Mouse (Mus musculus): Measurements from ENCODE around the gene Olfr328.
A peak's percentile ranks its signal among the peaks of the same experiment; 100 is the strongest.
"Not testable (repeated sequence)": the region's sequence is repeated elsewhere in the genome, so short reads cannot be mapped to it uniquely, and the experiment has no call there.

Gene Olfr328

DNA sequence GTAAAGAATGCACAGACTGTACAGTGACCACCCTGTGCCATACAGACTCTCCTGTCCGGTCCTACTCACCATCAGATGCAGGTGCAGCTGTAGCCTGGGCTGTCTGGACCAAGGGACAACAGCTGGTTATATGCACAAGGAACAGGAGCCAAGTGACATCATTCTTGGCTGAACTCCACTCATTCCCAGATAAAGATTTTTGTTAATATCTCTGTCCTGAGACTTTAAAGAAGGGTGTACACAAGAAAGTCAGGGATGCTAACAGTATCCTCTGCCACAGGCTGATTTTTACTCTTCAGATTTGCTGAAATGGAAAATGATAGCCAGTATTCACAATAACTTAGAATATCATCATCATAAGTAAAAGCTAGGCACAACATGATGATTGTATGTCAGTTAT is at the start of gene Olfr328:
Gene Olfr328, minus strand, starts transcription at position 101 of the 400 bp plus-strand sequence.
- no peak for DNase-seq (ENCODE audit: low spot score)

DNA sequence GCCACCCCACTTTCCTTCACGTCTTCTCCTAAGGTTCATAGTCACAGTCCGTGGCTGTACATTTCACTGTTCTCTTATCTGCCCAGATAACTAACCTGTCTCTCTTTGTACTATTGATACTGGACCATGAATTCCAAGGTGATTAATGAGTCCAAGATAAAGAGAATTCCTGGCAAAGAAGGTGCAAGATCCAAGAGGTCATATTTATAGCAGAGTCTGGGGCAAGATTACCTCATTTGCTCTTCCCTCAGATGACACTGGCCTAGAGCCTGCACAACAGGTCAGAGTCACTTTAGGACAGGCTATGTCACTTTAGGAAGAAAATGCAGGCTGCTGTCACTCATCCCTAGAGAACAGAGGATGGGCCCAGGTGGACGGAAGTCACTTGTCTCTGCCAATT is 49.8 kb upstream of the Olfr328 start:
- DNase-seq (ENCODE audit: low spot score) = no peak

DNA sequence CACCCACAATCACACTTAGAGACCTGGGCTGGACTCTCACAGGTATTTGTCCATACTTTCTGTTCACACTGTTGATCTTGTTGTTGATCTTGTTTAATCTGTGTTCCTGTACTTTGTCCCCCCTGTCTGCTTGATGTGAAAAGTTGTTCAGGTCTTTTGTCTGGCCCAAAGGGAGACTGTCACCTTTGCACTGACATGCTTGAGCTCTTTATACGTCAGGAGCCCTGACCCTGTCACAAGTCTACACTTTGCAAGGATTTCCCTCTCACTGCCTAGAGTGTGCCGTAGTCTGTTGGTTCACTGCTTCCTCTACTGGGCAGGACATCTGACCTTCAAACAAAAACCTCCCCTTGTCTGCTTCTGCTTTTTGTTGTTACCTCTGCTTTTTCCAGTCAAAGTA is 49.3 kb upstream of the Olfr328 start:
- no peak for DNase-seq (ENCODE audit: low spot score)

DNA sequence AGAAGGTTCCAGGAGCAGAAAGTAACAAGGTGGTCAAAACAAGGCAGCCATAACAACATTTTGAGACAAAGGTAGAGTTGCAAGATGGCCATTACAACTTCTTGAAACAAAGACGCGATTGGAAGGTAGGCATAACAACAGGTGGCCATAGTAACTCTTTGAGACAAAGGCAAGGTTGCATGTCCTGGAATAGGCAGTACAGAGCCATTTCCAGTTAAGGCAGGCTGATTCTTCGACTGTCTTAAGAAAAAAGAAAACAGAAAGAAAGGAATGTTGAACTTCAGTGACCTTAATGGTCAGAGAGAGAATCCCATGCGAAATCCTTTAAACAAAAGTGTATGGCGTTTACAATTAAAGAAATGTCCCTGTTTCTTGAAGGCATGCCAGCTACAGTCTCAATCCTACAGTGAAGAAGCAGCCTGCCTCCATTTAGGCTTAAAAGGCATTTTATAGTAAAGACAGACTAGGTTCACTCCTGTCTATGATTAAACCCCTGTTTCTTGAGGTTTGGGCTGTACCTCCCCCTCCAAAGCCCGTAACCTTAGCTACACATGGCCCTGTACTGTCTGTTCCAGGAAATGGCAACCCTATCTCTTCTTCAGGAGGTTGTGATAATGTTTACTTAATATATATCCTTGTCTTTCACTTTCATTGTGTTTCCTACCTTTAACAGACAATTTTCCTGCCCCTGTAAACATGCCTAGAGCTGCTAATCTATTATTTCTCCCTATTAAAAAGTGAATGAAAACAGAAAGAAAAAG is 47.5 kb upstream of the Olfr328 start:
- no peak for DNase-seq (ENCODE audit: low spot score)

DNA sequence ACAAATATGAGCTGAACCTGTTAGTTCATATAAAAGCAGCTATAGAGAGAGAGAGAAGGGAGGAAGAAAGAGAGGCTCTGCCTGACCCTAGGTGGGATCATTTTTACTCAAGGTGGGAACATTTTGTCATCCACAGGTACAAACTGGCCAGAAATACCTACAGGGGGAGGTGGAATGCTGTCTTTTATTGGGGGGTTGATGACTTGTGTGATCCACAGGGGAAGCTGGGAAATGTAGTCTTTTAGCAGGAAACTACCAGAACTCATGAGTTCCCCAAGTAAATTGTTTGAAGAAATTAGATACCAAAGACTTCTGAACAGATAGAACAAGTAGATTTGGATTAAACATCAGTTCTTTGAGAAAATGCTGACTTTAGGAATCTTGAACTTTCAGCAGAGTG is 46.6 kb upstream of the Olfr328 start:
- no peak for DNase-seq (ENCODE audit: low spot score)

DNA sequence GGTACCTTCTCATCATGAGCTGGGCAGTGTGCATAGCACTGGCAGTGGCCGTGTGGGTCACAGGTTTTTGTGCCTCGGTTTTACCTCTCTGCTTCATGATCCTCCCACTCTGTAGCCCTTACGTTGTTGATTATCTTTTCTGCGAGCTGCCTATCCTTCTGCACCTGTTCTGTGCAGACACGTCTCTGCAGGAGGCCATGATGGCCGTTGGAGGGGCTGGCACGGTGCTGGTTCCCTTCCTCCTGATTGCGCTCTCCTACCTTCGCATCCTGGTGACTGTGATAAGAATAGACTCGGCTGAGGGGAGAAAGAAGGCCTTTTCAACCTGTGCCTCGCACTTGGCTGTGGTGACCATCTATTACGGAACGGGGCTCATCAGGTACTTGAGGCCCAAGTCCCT is 42.4 kb upstream of the Olfr328 start:
- no peak for DNase-seq (ENCODE audit: low spot score)

DNA sequence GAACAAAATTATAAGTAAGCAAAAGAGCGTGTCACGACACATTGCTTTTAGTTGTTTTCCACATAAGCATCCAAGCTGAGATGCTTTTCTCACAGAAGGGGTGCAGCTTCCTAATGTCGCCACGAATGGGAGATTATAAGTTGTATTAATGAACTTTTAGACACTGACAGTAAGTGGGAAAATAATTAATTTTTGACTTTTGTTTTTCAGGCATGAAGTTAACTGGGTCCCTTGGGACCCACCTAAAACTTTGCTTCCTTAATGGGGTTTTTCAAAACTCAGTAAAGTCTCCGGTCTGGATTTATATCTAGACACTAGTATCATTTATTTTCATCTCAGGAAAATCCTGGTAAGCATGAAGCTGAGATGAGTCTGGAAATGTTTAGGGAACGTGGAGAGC is 39.4 kb upstream of the Olfr328 start, which contains the start of gene Olfr324:
Gene Olfr324, plus strand, starts transcription at position 301 of the 400 bp plus-strand sequence.
- no peak for DNase-seq (ENCODE audit: low spot score)

DNA sequence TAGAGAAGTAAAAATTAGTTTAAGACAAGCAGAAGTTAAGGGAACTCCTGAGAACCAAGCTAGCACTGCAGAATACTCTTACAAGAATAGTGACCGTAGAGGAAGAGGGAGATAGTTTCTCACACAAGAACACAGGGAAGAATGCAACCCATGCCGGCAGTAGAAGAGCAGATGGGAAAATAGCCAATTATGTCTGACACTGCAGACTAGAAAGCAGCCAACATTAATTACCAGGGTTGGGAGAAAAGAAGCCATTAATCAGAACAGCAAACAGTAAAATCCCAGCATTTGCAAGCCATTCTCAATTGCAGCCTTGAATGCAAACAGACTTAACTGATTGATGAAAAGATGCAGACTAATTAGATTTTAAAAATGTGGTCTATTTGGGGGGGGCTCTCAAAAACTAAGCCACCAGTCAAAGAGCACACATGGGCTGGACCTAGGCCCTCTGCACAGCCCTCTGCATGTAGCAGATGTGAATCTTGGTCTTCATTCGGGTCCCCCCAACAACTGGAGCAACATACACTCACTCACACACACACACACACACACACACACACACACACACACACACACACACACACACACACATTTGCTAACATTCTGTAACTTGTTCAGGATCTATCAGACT is 33.3 kb upstream of the Olfr328 start:
- no peak for DNase-seq (ENCODE audit: low spot score)

DNA sequence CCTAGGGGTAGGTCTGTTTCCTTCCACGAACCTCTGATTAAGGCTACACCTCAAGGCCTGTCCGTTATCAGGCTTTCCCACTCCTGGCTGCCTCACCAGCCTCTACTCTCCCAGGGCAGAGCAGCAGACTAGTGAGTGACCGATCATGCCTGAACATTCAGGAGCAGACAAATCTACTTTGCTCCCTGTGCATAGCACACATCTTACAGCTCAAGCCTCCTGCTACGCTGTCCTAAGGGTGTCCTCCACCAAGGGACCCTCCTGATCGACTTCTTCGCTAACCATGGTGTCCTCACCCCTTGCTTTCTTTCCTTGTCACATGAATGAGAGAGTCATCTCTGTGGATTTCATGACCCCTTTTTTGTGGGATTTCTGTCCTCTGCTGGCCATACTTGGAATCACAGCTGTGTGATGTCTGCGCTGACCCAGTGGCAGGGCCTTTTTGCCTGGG is 32.5 kb upstream of the Olfr328 start:
- DNase-seq (ENCODE audit: low spot score) = peak; percentile 53

DNA sequence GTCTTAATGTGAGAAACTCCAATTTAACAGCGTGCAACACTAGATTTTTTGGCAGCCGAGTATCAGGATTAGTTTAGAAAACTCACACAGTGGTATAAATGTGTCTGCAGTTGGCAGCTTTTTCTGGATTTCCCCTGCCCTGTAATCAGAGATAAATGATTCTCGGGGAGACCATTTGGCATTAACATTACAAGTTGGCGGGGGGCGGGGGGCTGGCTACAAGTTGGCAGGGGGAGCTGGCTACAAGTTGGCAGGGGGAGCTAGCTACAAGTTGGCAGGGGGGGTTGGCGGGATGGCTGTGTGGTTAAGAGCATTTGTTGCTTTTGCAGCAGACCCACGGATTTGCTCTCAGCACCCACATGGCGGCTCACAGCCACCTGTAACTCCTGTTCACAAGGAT is 23.2 kb upstream of the Olfr328 start:
- no peak for DNase-seq (ENCODE audit: low spot score)

DNA sequence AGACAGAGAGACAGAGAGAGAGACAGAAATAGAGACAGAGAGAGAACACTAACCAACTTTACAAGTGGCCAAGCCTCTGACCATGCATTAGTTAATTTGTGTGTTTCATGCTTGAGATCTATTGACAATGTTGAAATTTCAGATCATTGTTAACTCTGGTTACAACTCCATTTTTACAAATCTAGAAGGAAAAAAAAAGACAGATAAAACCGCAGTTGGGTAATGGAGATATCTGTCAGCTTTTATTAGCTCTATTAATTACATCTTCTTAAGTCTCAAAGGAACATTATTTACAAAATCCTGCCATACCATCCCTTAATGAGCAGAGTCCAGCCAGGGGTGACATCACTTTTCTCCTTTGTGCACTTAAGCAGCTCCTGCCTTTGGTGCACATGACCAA is 22.0 kb upstream of the Olfr328 start, which contains the start of gene Olfr325:
Gene Olfr325, plus strand, starts transcription at position 301 of the 400 bp plus-strand sequence.
- DNase-seq (ENCODE audit: low spot score) = no peak

DNA sequence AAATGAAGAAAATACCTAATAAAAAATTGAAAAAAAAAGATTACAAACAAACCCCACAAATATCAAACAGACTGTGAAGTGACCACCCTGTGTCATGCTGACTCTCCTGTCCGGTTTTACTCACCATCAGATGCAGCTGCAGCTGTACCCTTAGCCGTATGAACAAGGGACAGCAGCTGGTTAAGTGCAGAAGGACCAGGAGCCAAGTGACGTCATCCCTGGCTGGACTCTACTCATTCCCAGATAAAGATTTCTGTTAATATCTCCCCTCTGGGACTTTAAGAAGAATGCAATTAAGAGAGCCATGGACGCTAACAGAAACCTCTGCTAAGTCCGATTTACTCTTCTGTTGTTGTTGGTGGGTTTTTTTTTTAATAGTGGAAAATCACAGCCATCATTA is 15.0 kb upstream of the Olfr328 start, which contains the start of gene Olfr224:
Gene Olfr224, minus strand, starts transcription at position 149 of the 400 bp plus-strand sequence.
- no peak for DNase-seq (ENCODE audit: low spot score)

DNA sequence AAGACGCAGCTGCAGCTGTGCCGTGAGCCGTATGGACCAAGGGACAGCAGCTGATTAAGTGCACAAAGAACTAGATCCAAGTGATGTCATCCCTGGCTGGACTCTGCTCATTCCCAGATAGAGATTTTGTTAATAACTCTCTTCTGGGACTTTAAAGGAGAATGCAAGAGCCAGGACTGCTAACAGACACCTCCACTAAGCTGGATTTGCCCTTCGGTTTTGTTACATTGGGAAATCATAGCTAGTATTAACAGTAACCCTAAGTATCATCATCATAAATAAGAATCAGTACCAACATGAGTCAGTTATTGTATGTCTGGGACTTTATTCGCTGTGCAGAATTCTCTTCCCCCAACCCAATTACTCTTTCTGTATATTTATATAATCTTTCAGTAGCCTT is 9.1 kb downstream of the Olfr328 start, which contains the start of gene Olfr329-ps:
Gene Olfr329-ps, minus strand, starts transcription at position 101 of the 400 bp plus-strand sequence.
- DNase-seq (ENCODE audit: low spot score) = no peak

DNA sequence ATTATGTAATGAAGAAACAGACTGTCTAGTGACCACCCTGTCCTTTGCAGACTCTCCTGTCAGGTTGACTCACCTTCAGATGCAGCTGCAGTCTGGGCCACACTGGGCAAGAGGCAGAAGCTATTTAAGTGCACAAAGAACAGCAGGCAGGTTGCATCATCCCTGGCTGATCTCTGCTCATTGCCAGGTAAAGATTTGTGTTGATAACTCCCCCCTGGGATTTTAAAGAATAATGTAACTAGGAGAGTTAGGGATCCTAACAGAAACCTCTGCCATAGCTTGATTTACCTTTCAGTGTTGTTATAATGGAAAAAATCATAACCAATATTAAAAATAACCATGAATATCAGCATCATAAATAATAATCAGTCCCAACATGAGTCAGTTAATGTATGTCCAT is 20.7 kb downstream of the Olfr328 start, which contains the start of gene Olfr330:
Gene Olfr330, minus strand, starts transcription at position 101 of the 400 bp plus-strand sequence.
- DNase-seq (ENCODE audit: low spot score) = not testable (repeated sequence)

DNA sequence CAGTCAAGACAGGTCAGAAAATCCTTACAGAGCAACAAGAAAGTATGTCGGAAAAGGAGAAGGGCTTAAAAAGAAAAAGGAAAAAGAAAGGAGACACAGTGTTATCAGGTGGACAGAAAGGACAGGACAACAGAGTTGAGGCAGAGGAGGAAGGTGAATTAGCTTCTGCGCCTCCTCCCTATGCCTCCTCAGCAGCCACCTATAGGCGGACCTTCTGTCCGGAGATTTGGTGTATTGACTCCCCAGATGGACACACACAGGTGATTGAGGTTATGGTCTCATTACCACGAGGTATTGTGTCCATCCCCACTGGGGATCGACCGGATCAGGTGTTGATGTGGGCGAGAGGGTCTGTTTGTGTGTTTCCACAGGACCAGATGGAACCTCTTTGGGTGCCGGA is 35.7 kb downstream of the Olfr328 start:
- DNase-seq (ENCODE audit: low spot score) = not testable (repeated sequence)

DNA sequence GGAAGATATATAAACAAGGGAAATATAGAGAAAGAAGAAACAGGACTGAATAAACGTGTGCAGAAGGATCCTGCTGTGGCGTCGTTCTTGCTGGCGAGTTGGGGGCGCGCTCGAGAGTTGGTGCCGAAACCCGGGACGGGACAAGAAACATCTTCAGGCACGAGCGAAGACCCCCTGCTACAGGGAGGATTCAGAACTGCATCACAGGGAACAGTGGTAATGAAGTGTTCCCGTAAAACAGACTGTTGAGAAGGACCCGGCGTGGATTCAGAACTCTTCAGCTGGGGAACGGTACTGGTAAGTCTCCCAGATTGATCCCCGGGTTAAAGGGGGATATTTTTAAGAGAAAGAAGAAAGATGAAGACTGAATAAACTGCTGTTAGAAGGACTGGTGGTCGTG is 36.5 kb downstream of the Olfr328 start:
- not testable (repeated sequence) for DNase-seq (ENCODE audit: low spot score)

DNA sequence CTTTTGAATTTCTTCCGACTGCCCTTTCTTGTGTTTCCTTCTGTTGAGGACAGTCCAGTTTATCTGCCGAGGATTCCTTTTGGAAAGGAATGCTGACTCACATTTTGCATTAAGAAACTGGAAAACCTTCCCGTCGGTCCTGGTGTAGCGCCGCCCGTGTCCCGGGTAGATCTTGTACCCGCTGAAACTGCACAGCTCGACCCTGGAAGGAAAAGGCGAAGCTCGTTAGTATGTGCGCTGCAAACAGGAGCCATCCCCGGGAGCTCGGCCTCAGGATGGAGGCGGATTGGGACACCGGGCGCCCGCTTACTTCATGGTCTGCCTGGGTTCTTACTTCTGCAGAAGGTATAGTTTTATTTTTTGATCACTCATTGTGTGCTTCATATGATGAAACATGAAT is 46.4 kb downstream of the Olfr328 start:
- DNase-seq (ENCODE audit: low spot score) = not testable (repeated sequence)

DNA sequence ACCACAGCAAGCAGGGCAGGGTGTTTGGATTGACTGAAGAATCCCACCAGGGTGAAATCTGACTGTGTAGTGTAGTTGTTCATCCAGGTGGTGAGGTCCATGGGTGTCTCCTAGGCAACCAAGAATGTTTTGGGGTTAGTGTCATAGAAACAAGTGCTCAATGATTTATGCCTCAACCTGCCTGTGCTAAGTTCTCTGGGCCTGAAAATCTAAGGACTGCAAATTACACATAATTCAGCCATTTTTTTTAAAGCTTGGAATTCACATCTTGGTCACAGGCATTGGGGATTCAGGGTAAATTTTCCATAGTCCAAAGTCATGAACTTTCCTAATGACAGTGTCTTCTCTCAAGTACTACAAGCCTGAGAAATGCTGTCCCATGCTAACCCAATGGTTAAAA is 53.0 kb downstream of the Olfr328 start, which contains the start of gene Olfr331:
Gene Olfr331, minus strand, starts transcription at position 101 of the 400 bp plus-strand sequence.
- DNase-seq (ENCODE audit: low spot score) = not testable (repeated sequence)

Data from embryo, embryonic 10 days (tissue).